Mouse (Mus musculus) liver, postnatal 0 days (tissue): Measurements from ENCODE around the gene Procr. TPM values are rescaled to one million over a fixed set of nuclear protein-coding genes. Genes with fewer than 3 reads are reported as not detected.
A peak's percentile ranks its signal among the peaks of the same experiment; 100 is the strongest.

Experiments
- ATAC-seq: fragments of 200-750 bp; cut with Nextera tagmentation; 2 replicates; pipeline ENCODE4 v1.8.0; 2017; ENCODE audit warnings: mild to moderate bottlenecking, moderate library complexity
- DNase-seq: peaks from one replicate; pipeline ENCODE4 v3.0.0-alpha.2; 2016
- H3K27ac ChIP-seq: fragments of 300-500 bp; sonication (generic); 2 replicates; pipeline ENCODE4 v1.5.1; 2014; ENCODE audit warnings: antibody characterized with exemption, moderate library complexity, mild to moderate bottlenecking, low read depth
- H3K27me3 ChIP-seq: fragments of 300-500 bp; sonication (generic); 2 replicates; pipeline ENCODE4 v1.6.1; 2014; ENCODE audit warnings: low read length, control low read depth, mixed read lengths; ENCODE audit not compliant: insufficient read depth
- H3K36me3 ChIP-seq: fragments of 300-500 bp; sonication (generic); replicated peaks from 2 replicates; pipeline ENCODE4 v1.6.1; 2014; ENCODE audit warnings: mild to moderate bottlenecking, control low read depth, low read length, moderate library complexity, mixed read lengths; ENCODE audit not compliant: insufficient read depth
- H3K4me1 ChIP-seq: fragments of 300-500 bp; sonication (generic); 2 replicates; pipeline ENCODE4 v1.6.1; 2014; ENCODE audit warnings: antibody characterized with exemption, mild to moderate bottlenecking, control low read depth; ENCODE audit not compliant: insufficient read depth
- H3K4me2 ChIP-seq: fragments of 300-500 bp; sonication (generic); 2 replicates; pipeline ENCODE4 v1.6.1; 2014; ENCODE audit warnings: low read depth, mild to moderate bottlenecking, low read length, moderate library complexity, mixed read lengths
- H3K4me3 ChIP-seq: fragments of 300-500 bp; sonication (generic); 2 replicates; pipeline ENCODE4 v1.5.1; 2014; ENCODE audit warnings: low read depth, low read length
- H3K9ac ChIP-seq: fragments of 300-500 bp; sonication (generic); replicated peaks from 2 replicates; pipeline ENCODE4 v1.6.1; 2014; ENCODE audit warnings: mild to moderate bottlenecking, moderate library complexity
- H3K9me3 ChIP-seq: fragments of 300-500 bp; sonication (generic); 2 replicates; pipeline ENCODE4 v1.6.1; 2016; ENCODE audit warnings: mild to moderate bottlenecking, control low read depth, low read length, mixed read lengths
- CTCF ChIP-seq: sonication (generic); IDR thresholded peaks from 2 replicates; pipeline ENCODE4 v1.5.1; 2016; ENCODE audit warnings: antibody characterized with exemption, low read depth
- EP300 ChIP-seq: IDR thresholded peaks from 2 replicates; pipeline ENCODE4 v1.6.1; 2016; ENCODE audit warnings: antibody characterized with exemption, low read depth, mild to moderate bottlenecking
- WGBS: fragments of 180-500 bp; shearing (Covaris S2); extraction: QIAGEN DNeasy Blood & Tissue Kit; methylation state at CpG from one replicate; pipeline ENCODE4 v1.1.7; 2014; ENCODE audit not compliant: insufficient replicate concordance; 5-methylcytosine and 5-hydroxymethylcytosine counted together
- polyA plus RNA-seq: library from polyadenylated mRNA; unstranded; fragments of >200 nt; fragmentation: Nextera tagmentation; extraction: Ambion mirVana; gene quantifications from 2 replicates; pipeline ENCODE4 v1.2.1, GENCODE M21; 2015

Gene Procr
- polyA plus RNA-seq, 1 experiment from 2014 or later, result 1.7 TPM

DNA sequence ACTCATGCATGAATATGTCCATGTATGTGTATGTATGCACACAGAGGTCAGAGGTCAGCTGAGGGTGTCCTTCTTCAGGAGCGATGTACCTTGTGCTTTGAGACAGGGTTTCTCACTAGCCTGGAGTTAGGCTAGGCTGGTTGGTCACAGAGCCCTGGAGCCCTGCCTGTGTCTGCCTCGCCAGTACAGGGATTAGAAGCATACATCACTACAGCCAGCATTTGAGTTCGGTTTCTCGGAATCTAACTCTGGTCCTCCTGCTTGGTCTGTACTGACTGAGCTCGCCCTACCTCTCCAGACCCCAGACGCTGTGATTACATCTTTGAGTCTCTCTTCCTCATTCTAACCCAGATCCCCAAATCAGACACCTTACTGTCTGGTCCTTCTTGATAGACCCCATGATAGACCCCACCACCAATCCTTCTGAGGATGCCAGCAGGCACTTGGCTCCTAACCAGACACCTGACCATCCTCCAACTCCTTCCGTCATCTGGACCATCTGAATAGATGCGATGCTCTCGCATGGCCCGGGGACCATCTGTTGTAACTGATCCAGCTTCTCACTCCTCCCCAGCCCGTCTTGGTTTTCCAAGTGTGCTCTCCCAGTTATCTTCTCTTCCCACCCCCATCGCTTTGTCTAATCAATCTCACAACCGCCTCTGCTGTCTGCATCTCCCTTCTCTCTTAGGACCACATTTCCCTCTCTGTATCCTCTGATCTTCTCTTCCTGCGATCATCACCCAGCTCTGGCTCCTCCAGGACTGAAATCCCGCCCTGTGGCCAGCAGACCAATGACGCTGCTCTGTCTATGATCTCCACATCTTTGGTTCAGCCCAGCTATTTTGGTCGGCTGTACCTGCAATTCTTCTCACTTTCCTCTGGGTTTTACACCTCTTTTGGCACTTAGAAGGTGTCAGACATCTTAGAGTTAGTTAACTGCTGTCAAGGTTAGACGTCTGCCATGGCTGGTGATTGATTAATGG, 37.3 kb downstream of the Procr start:
- 59% methylated on average over 18 of the region's 18 CpGs for WGBS
- no peak for TF ChIP-seq EP300
- TF ChIP-seq CTCF, result no peak

GRCm38 (mm10) chr2:155792899-155793298, 42.0 kb downstream of the Procr start:
- Histone ChIP-seq H3K4me1 (no peaks in the 10 kb centered on the region), H3K9me3 (no peaks in the 10 kb centered on the region), H3K27ac (no peak overlapping the region), H3K4me3 (no peak overlapping the region), H3K36me3 (no peaks in the 10 kb centered on the region), H3K9ac (no peak overlapping the region), H3K27me3 (no peaks in the 10 kb centered on the region), H3K4me2 (no peak overlapping the region)
- DNase-seq (no peak), ATAC-seq (no peak)
- WGBS, result 35% methylated on average over 12 of the region's 12 CpGs
- TF ChIP-seq EP300 (no peak), CTCF (no peak)

More for the DNA sequence above, 37.3 kb downstream of the Procr start:
- Histone ChIP-seq H3K4me3 (no peak overlapping the region), H3K4me1 (no peaks in the 10 kb centered on the region), H3K4me2 (no peak overlapping the region), H3K27me3 (no peaks in the 10 kb centered on the region), H3K9ac (no peak overlapping the region), H3K9me3 (no peaks in the 10 kb centered on the region), H3K27ac (no peak overlapping the region), H3K36me3 (no peaks in the 10 kb centered on the region)
- DNase-seq (no peak), ATAC-seq (no peak)

DNA sequence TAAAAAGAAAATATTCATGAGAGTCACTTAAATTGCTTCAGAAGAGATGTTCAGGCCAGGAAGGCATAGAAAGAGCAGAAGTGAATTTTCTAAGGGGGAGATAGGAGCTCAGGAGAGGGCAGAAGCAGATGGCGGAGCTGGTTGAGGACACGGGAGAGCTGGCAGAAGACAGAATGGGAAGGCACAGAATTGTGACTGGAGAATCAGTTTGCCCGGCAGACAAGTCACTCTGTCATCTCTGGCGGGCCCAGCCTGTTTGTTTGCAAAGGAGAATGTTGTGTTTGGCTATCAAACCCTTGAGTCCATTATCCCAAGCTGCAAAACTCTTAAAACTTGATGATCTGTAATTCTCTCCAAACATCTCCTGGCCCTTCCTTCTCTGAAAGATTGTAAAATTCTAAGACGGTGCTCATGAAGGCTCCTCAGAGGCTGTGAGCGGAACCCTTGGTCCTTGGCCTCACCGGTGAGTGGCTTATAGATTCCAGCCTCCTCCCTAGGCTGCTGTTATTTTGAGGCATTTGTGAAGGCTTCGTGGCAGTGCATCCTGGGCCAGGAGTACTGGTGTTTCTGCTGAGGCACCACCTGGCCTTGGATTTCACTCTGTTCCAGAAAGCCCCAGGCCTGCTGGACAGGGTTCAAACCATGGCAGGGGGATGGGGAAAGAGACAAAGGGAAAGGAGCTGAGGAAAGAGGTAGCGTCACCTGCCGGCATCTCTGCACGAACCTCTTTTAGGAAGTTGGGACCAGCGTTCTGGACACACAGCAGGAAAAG, 43.9 kb downstream of the Procr start:
- Histone ChIP-seq H3K27me3 (no peaks in the 10 kb centered on the region), H3K9me3 (no peaks in the 10 kb centered on the region), H3K27ac (no peak overlapping the region), H3K4me2 (no peak overlapping the region), H3K36me3 (no peaks in the 10 kb centered on the region), H3K4me3 (no peak overlapping the region), H3K4me1 (no peaks in the 10 kb centered on the region), H3K9ac (no peak overlapping the region)
- no peak for DNase-seq
- no peak for TF ChIP-seq CTCF
- TF ChIP-seq EP300, result no peak
- WGBS, result 80% methylated on average over 12 of the region's 12 CpGs
- no peak for ATAC-seq

DNA sequence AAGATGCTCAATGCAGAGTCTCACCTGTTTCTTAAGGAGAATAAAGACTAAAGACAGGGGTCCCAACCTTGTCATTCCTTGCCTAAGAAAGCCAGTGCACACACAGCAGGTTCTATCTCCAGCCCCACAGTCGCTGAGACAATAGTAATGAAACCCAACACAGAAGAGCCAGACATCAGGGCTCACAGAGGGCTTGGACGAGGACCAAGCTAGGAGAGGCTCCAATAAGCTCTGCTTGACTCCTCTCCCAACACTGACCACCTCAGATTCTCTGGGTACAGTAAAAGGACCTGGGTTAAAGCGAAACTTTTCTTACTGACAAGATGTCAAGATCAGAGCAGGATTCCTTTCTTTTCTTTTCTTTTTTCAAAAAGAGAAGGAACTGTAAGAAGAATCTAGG, 47.7 kb downstream of the Procr start:
- no peak for ATAC-seq
- Histone ChIP-seq H3K27ac (no peak overlapping the region), H3K9ac (no peak overlapping the region), H3K9me3 (no peaks in the 10 kb centered on the region), H3K4me3 (no peak overlapping the region), H3K4me1 (no peaks in the 10 kb centered on the region), H3K4me2 (no peak overlapping the region), H3K27me3 (0 out of 2 replicates have a peak, but pooled peaks cover 3% of the 10 kb centered on the region), H3K36me3 (no peaks in the 10 kb centered on the region)
- no peak for DNase-seq
- 50% methylated on average over 3 of the region's 3 CpGs for WGBS
- TF ChIP-seq EP300 (no peak), CTCF (no peak)

GRCm38 (mm10) chr2:155802761-155803160, 51.8 kb downstream of the Procr start:
- DNase-seq, result no peak

GRCm38 (mm10) chr2:155804053-155804452, 53.1 kb downstream of the Procr start:
- H3K27ac ChIP-seq, result no peak overlapping the region
- H3K36me3 ChIP-seq, result no peaks in the 10 kb centered on the region
- no peak overlapping the region for H3K9ac ChIP-seq
- ATAC-seq (no peak), DNase-seq (no peak)
- H3K4me1 ChIP-seq, result no peaks in the 10 kb centered on the region
- 0 out of 2 replicates have a peak, but pooled peaks cover 3% of the 10 kb centered on the region for H3K27me3 ChIP-seq
- no peaks in the 10 kb centered on the region for H3K9me3 ChIP-seq
- no peak overlapping the region for H3K4me3 ChIP-seq
- H3K4me2 ChIP-seq, result no peak overlapping the region
- WGBS, result 61% methylated on average over 5 of the region's 5 CpGs
- no peak for TF ChIP-seq CTCF
- TF ChIP-seq EP300, result no peak

More at GRCm38 (mm10) chr2:155802761-155803160, 51.8 kb downstream of the Procr start:
- H3K9ac ChIP-seq, result no peak overlapping the region
- WGBS, result 50% methylated on average over 3 of the region's 3 CpGs
- no peak overlapping the region for H3K27ac ChIP-seq
- H3K36me3 ChIP-seq, result no peaks in the 10 kb centered on the region
- ATAC-seq, result no peak
- no peaks in the 10 kb centered on the region for H3K9me3 ChIP-seq
- TF ChIP-seq CTCF (peak; percentile 57), EP300 (no peak)
- H3K4me2 ChIP-seq, result no peak overlapping the region
- H3K4me1 ChIP-seq, result no peaks in the 10 kb centered on the region
- no peak overlapping the region for H3K4me3 ChIP-seq
- H3K27me3 ChIP-seq, result 0 out of 2 replicates have a peak, but pooled peaks cover 3% of the 10 kb centered on the region

Other genes with a start within 250 kb of the Procr start
- 7.5 and 8.2 TPM in 2 replicates for gene Acss2, start 233.2 kb upstream of the Procr start, polyA plus RNA-seq
- 0.22 and 0.25 TPM in 2 replicates for gene Ggt7, start 232.9 kb upstream of the Procr start, polyA plus RNA-seq
- gene Gss, start 158.3 kb upstream of the Procr start, polyA plus RNA-seq, result 48.9 and 49.3 TPM in 2 replicates
- gene Myh7b, start 139.9 kb upstream of the Procr start, polyA plus RNA-seq, result 0.15 and 0.38 TPM in 2 replicates
- gene Trpc4ap, start 58.7 kb upstream of the Procr start, polyA plus RNA-seq, result 41.5 and 43.2 TPM in 2 replicates
- gene Edem2, start 21.6 kb upstream of the Procr start, polyA plus RNA-seq, result 28.4 and 30.2 TPM in 2 replicates
- gene Gm17581, start 15.3 kb upstream of the Procr start, polyA plus RNA-seq, result not detected in 2 replicates
- gene Mmp24, start 24.2 kb downstream of the Procr start, polyA plus RNA-seq, result not detected in 2 replicates
- 6.6 and 7.5 TPM in 2 replicates for gene BC029722, start 68.3 kb downstream of the Procr start, polyA plus RNA-seq
- gene Eif6, start 75.8 kb downstream of the Procr start, polyA plus RNA-seq, result 120 and 130 TPM in 2 replicates
- 0.15 and 0.19 TPM in 2 replicates for gene Fam83c, start 83.7 kb downstream of the Procr start, polyA plus RNA-seq
- gene Uqcc1, start 179.2 kb downstream of the Procr start, polyA plus RNA-seq, result 29.3 and 31.7 TPM in 2 replicates
- not detected in 2 replicates for gene Gm15557, start 189.6 kb downstream of the Procr start, polyA plus RNA-seq
- not detected in 2 replicates for gene Gdf5, start 194.2 kb downstream of the Procr start, polyA plus RNA-seq
- gene Cep250, start 205.3 kb downstream of the Procr start, polyA plus RNA-seq, result 3.1 and 5.0 TPM in 2 replicates